Mouse (Mus musculus) lung, postnatal 0 days (tissue): ENCODE data around the gene Pdia4. TPM values are rescaled to one million over a fixed set of nuclear protein-coding genes. Genes with fewer than 3 reads are reported as not detected.

Experiments used
- ATAC-seq: fragments of 200-750 bp; cut with Nextera tagmentation; 2 replicates; pipeline ENCODE4 v1.8.0; 2017; ENCODE audit warnings: moderate library complexity
- DNase-seq: peaks from one replicate; pipeline ENCODE4 v3.0.0-alpha.2; 2016; ENCODE audit warnings: low spot score
- H3K27ac ChIP-seq: fragments of 300-500 bp; sonication (generic); 2 replicates; pipeline ENCODE4 v1.5.1; 2014; ENCODE audit warnings: antibody characterized with exemption, mild to moderate bottlenecking, low read length, mixed read lengths
- H3K27me3 ChIP-seq: fragments of 300-500 bp; sonication (generic); replicated peaks from 2 replicates; pipeline ENCODE4 v1.6.1; 2014; ENCODE audit warnings: low read length, mixed read lengths; ENCODE audit not compliant: insufficient read depth
- H3K36me3 ChIP-seq: fragments of 300-500 bp; sonication (generic); 2 replicates; pipeline ENCODE4 v1.6.1; 2014; ENCODE audit warnings: low read length, mixed read lengths; ENCODE audit not compliant: insufficient read depth
- H3K4me1 ChIP-seq: fragments of 300-500 bp; sonication (generic); 2 replicates; pipeline ENCODE4 v1.6.1; 2014; ENCODE audit warnings: antibody characterized with exemption, low read depth, low read length, mixed read lengths; ENCODE audit not compliant: insufficient read depth
- H3K4me2 ChIP-seq: fragments of 300-500 bp; sonication (generic); replicated peaks from 2 replicates; pipeline ENCODE4 v1.6.1; 2014; ENCODE audit warnings: low read depth, mild to moderate bottlenecking, low read length, moderate library complexity, mixed read lengths
- H3K4me3 ChIP-seq: fragments of 300-500 bp; sonication (generic); 2 replicates; pipeline ENCODE4 v1.5.1; 2014; ENCODE audit warnings: low read depth, low read length
- H3K9ac ChIP-seq: fragments of 300-500 bp; sonication (generic); replicated peaks from 2 replicates; pipeline ENCODE4 v1.6.1; 2014; ENCODE audit warnings: low read depth, mild to moderate bottlenecking
- H3K9me3 ChIP-seq: fragments of 300-500 bp; sonication (generic); 2 replicates; pipeline ENCODE4 v1.6.1; 2016; ENCODE audit warnings: low read length, mixed read lengths
- CTCF ChIP-seq: IDR thresholded peaks from 2 replicates; pipeline ENCODE4 v1.5.1; 2016; ENCODE audit warnings: antibody characterized with exemption, mild to moderate bottlenecking
- EP300 ChIP-seq: IDR thresholded peaks from 2 replicates; pipeline ENCODE4 v1.6.1; 2016; ENCODE audit warnings: antibody characterized with exemption, mild to moderate bottlenecking, control low read depth
- WGBS: fragments of 180-500 bp; shearing (Covaris S2); extraction: QIAGEN DNeasy Blood & Tissue Kit; methylation state at CpG from one replicate; pipeline ENCODE4 v1.1.7; 2014; 5-methylcytosine and 5-hydroxymethylcytosine counted together
- polyA plus RNA-seq: library from polyadenylated mRNA; unstranded; fragments of >200 nt; fragmentation: Nextera tagmentation; extraction: Ambion mirVana; gene quantifications from 2 replicates; pipeline ENCODE4 v1.2.1, GENCODE M21; 2015

Gene Pdia4
- polyA plus RNA-seq, 1 experiment from 2014 or later, result 98.0 TPM

DNA sequence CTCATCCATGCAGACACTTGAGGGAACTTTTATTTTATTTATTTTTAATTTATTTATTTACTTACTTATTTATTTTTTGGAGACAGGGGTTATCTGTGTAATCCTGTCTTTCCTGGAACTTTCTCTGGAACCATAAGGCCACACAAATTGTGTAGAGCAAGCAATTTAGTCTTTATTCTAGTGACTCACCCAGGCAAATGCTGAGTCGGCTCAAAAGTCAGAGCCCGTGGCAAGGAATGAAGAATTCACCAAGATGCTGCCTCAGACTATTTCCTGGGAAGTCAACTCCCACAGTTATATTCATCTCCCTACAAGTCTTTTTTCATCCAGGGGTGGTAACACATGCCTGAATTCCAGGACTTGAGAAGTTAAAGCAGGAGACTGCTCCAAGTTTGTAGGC is 7.7 kb downstream of the Pdia4 start:
- Histone ChIP-seq H3K27me3 (no peaks in the 10 kb centered on the region), H3K36me3 (peaks cover 19% of the 10 kb centered on the region), H3K9ac (no peak overlapping the region), H3K4me2 (no peak overlapping the region), H3K27ac (no peak overlapping the region), H3K4me1 (no peaks in the 10 kb centered on the region), H3K9me3 (no peaks in the 10 kb centered on the region), H3K4me3 (no peak overlapping the region)
- no peak for TF ChIP-seq CTCF
- TF ChIP-seq EP300, result no peak
- DNase-seq, result no peak
- ATAC-seq, result no peak
- WGBS, result 64% methylated on average over 2 of the region's 2 CpGs

DNA sequence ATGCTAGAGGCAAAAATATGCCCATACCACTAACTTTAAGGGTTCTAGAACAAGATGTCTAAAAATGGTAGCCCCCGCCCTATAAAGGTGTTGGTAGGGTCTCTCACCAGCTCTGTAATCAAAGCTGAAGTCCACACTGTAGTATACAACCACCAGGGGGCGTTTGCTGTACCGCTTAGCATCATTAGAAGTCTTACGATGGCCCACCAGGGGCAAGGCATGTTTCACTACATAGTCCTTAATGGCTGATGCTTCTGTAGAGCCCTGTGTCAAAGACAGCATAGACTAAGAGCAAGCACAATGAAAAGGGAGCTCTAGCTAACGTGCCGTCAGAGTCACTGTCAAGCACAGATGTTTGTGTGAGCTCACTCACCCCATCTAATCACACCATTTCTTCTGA is 14.2 kb downstream of the Pdia4 start:
- H3K27me3 ChIP-seq, result no peaks in the 10 kb centered on the region
- no peak overlapping the region for H3K27ac ChIP-seq
- no peaks in the 10 kb centered on the region for H3K9me3 ChIP-seq
- WGBS, result 35% methylated on average over 6 of the region's 6 CpGs
- no peak overlapping the region for H3K4me3 ChIP-seq
- no peaks in the 10 kb centered on the region for H3K4me1 ChIP-seq
- H3K4me2 ChIP-seq, result no peak overlapping the region
- H3K36me3 ChIP-seq, result peaks cover 12% of the 10 kb centered on the region
- TF ChIP-seq CTCF, result peak; percentile 93
- TF ChIP-seq EP300, result no peak
- H3K9ac ChIP-seq, result no peak overlapping the region
- DNase-seq (peak; percentile 86), ATAC-seq (peak; percentile 67)

DNA sequence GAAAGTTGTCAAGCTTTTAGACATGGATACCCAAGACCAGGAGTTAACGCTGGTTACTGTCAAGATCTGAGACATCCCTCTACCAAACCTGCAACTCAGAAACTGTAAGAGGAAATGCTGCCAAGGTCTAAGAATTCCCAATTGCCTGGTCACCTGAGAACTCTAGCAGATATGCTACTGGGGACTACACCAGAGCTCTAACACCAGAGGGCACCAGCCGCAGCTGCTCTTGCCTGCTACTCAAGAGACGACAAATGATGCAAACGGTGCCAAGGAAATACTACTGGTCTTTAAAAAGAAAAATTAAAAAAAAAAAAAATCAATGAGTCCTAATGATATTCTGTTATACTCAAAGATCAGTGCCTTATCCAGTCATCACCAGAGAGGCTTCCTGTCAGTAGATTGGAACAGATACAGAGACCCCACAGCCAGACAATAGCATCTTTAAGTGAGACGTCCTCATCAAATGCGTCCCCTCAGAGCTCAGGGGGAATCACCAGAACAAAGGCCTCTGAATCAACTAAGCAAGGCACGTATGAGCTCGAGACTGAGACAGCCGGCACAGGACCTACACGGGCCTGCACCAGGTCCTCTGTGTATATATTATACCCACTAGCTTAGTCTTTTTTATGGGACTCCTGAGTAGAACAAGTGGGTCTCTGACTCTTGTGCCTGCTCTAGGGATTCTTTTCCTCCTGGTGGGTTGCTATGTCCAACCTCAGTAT is 19.0 kb downstream of the Pdia4 start:
- TF ChIP-seq EP300 (no peak), CTCF (peak; percentile 64)
- peak; percentile 78 for DNase-seq
- Histone ChIP-seq H3K36me3 (peaks cover 8% of the 10 kb centered on the region; the same call in 1 of the 2 replicates), H3K9me3 (no peaks in the 10 kb centered on the region), H3K27ac (0 out of 2 replicates have a peak overlapping the region, but pooled peaks have one; percentile 38), H3K4me2 (no peak overlapping the region), H3K9ac (no peak overlapping the region), H3K27me3 (no peaks in the 10 kb centered on the region), H3K4me1 (no peaks in the 10 kb centered on the region), H3K4me3 (no peak overlapping the region)
- 58% methylated on average over 10 of the region's 10 CpGs for WGBS
- ATAC-seq, result 0 out of 2 replicates have a peak, but pooled peaks have one; percentile 46

DNA sequence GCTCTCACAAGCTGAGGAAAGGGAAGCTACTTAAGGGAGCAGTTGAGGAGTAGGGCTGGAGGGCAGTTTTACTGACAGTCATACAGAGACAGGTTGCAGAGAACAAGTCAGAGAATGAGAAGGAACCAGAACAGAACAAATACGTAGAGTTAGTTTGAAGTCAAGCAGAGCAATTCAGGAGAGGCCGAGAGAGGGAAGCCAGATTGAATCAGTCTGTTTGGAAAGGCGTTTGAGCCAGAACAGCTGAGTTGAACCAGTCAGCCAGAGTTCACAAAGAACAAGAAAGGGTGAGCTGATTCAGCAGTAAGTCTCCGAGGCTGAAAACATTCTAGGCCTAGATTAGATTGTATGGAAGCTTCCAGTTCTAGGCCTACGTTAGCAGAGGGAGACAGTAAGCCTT is 19.9 kb downstream of the Pdia4 start:
- TF ChIP-seq EP300 (no peak), CTCF (no peak)
- 59% methylated on average over 5 of the region's 5 CpGs for WGBS
- DNase-seq, result peak; percentile 42
- 0 out of 2 replicates have a peak, but pooled peaks cover 4% of the 10 kb centered on the region for H3K4me1 ChIP-seq
- no peaks in the 10 kb centered on the region for H3K27me3 ChIP-seq
- H3K27ac ChIP-seq, result no peak overlapping the region
- H3K9ac ChIP-seq, result no peak overlapping the region
- H3K4me3 ChIP-seq, result no peak overlapping the region
- ATAC-seq, result no peak
- no peak overlapping the region for H3K4me2 ChIP-seq
- peaks cover 8% of the 10 kb centered on the region; the same call in 1 of the 2 replicates for H3K36me3 ChIP-seq
- no peaks in the 10 kb centered on the region for H3K9me3 ChIP-seq

DNA sequence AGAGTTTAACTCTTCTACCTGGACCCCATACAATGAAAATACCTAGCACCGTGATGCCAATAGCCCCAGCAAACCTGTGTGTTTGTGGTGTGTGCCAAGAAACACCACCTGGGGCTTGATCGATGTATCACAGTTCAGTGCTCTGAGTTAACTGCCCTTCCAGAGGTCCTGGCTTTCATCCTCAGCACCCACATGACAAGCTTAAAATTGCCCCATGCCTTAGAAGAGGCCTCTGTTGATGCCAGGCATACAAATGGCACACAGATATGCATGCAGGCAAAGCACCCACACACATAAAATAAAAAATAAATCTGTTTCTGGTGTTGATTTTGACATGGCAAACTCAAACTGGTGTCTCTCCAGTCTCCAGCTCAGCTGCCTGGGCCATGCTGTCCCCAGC is 20.7 kb downstream of the Pdia4 start:
- Histone ChIP-seq H3K27ac (no peak overlapping the region), H3K9ac (no peak overlapping the region), H3K9me3 (no peaks in the 10 kb centered on the region), H3K27me3 (no peaks in the 10 kb centered on the region), H3K4me3 (no peak overlapping the region), H3K4me2 (no peak overlapping the region), H3K4me1 (0 out of 2 replicates have a peak, but pooled peaks cover 4% of the 10 kb centered on the region), H3K36me3 (peaks cover 6% of the 10 kb centered on the region; the same call in 1 of the 2 replicates)
- DNase-seq, result no peak
- TF ChIP-seq CTCF, result no peak
- no peak for TF ChIP-seq EP300
- 90% methylated on average over 2 of the region's 2 CpGs for WGBS
- no peak for ATAC-seq

DNA sequence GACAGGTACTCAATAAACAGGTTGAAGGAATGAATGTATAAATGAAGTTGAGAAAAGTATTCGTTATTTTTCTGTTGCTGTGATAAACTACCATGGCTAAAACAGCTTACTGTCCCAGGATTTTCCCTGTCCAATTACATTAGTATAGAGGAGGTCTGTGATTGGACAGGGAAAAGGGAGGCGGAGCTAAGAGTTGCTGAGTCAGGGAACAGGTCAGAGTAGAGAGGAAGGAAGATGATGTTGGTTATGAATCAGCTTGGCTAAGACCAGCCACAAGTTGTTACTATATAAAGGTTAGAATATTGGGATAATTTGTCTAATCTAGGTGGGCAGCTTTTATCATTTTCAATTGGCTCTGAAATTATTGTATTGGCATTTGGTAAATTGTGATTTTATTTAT is 22.5 kb downstream of the Pdia4 start:
- no peak for ATAC-seq
- no peaks in the 10 kb centered on the region for H3K27me3 ChIP-seq
- H3K27ac ChIP-seq, result no peak overlapping the region
- no peak overlapping the region for H3K9ac ChIP-seq
- peak; percentile 54 for DNase-seq
- no peak overlapping the region for H3K4me2 ChIP-seq
- H3K4me1 ChIP-seq, result 0 out of 2 replicates have a peak, but pooled peaks cover 4% of the 10 kb centered on the region
- H3K4me3 ChIP-seq, result no peak overlapping the region
- WGBS, result 44% methylated on average over 2 of the region's 2 CpGs
- no peaks in the 10 kb centered on the region for H3K36me3 ChIP-seq
- TF ChIP-seq EP300, result no peak
- TF ChIP-seq CTCF, result no peak
- no peaks in the 10 kb centered on the region for H3K9me3 ChIP-seq
